Mouse (Mus musculus) limb, embryonic 12.5 days (tissue): ENCODE data around the gene Phf14. TPM values are rescaled to one million over a fixed set of nuclear protein-coding genes. Genes with fewer than 3 reads are reported as not detected.
"Not testable (repeated sequence)": the region's sequence is repeated elsewhere in the genome, so short reads cannot be mapped to it uniquely, and the experiment has no call there.

ENCODE experiments used
- ATAC-seq: fragments of 200-750 bp; cut with Nextera tagmentation; 2 replicates; pipeline ENCODE4 v1.8.0; 2017; ENCODE audit warnings: low read depth, moderate TSS enrichment; ENCODE audit not compliant: insufficient number of reproducible peaks, insufficient read depth, low FRiP score, low TSS enrichment
- H3K27ac ChIP-seq: fragments of 300-500 bp; sonication (generic); 2 replicates; pipeline ENCODE4 v1.5.1; 2016; ENCODE audit warnings: mild to moderate bottlenecking, moderate library complexity
- H3K27me3 ChIP-seq: fragments of 300-500 bp; sonication (generic); 2 replicates; pipeline ENCODE4 v1.6.1; 2016; ENCODE audit warnings: mild to moderate bottlenecking, moderate library complexity
- H3K36me3 ChIP-seq: fragments of 300-500 bp; sonication (generic); 2 replicates; pipeline ENCODE4 v1.6.1; 2016; ENCODE audit warnings: mild to moderate bottlenecking, moderate library complexity
- H3K4me1 ChIP-seq: fragments of 300-500 bp; sonication (generic); replicated peaks from 2 replicates; pipeline ENCODE4 v1.6.1; 2016
- H3K4me2 ChIP-seq: fragments of 300-500 bp; sonication (generic); 2 replicates; pipeline ENCODE4 v1.6.1; 2016; ENCODE audit warnings: mild to moderate bottlenecking, moderate library complexity
- H3K4me3 ChIP-seq: fragments of 300-500 bp; sonication (generic); replicated peaks from 2 replicates; pipeline ENCODE4 v1.5.1; 2016; ENCODE audit warnings: mild to moderate bottlenecking
- H3K9ac ChIP-seq: fragments of 300-500 bp; sonication (generic); replicated peaks from 2 replicates; pipeline ENCODE4 v1.6.1; 2016; ENCODE audit warnings: mild to moderate bottlenecking, moderate library complexity
- H3K9me3 ChIP-seq: fragments of 300-500 bp; sonication (generic); 2 replicates; pipeline ENCODE4 v1.6.1; 2016; ENCODE audit warnings: mild to moderate bottlenecking, moderate library complexity
- WGBS: fragments of 180-500 bp; shearing (Covaris S2); methylation state at CpG from one replicate; pipeline ENCODE4 v1.1.7; 2016; 5-methylcytosine and 5-hydroxymethylcytosine counted together
- polyA plus RNA-seq: library from polyadenylated mRNA; unstranded; fragments of >200 nt; fragmentation: Nextera tagmentation; extraction: Ambion mirVana; gene quantifications from 2 replicates; pipeline ENCODE4 v1.2.1, GENCODE M21; 2016

Phf14 gene
- polyA plus RNA-seq, 1 experiment from 2014 or later = 111 TPM

DNA sequence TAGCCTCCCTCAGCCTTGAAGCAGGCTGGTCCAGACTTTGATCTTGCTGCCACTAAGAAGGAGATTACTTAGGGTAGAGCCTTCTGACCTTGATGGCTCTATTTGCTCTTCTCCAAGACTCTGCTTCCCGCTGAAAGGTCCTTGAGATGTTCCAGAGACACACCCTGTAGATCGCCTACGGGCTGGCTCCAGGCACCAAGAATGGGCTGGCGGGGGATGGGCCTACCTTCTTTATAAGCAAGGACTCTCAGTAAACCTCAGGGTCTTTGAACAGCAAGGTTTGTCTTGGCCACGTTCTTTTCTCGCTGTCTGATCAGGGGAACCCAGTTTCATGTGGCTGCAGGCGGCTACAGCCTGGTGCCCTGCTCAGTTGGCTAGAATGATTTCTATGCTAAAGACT lies 219.0 kb downstream of the Phf14 start:
- H3K27me3 ChIP-seq, H3K4me1 ChIP-seq, ATAC-seq, H3K4me3 ChIP-seq, H3K36me3 ChIP-seq, H3K9me3 ChIP-seq, H3K27ac ChIP-seq, H3K9ac ChIP-seq, H3K4me2 ChIP-seq: not testable (repeated sequence)
- WGBS = 62% methylated on average over 7 of the region's 7 CpGs

DNA sequence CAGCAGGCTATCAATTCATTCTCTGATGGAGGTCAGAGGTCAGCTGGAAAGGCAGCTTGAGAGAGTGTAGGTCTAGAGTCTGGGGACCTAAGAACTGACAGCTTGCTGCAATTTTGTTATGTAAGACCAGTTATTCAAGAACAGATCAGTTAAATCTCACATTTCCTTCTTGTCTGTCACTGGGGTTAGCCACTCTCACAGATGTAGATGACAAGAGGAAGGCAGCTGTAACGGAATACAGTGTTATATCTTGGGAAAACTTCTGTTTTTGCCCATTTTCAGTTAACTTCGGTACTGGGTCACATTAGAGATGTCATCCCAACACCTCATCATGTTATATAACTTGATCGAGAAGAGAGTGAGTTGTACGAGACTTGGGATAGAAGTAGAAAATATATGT lies 219.7 kb downstream of the Phf14 start:
- Histone ChIP-seq H3K4me1 (no peaks in the 10 kb centered on the region), H3K4me2 (no peak overlapping the region), H3K4me3 (no peak overlapping the region), H3K27me3 (no peaks in the 10 kb centered on the region), H3K9me3 (no peaks in the 10 kb centered on the region), H3K36me3 (no peaks in the 10 kb centered on the region), H3K27ac (no peak overlapping the region), H3K9ac (no peak overlapping the region)
- 80% methylated on average over 4 of the region's 4 CpGs for WGBS
- no peak for ATAC-seq

Other genes with a start within 250 kb of the Phf14 start
- 793 and 818 TPM in 2 replicates for gene Ndufa4, start 312 bp upstream of the Phf14 start, polyA plus RNA-seq